Mouse (Mus musculus): ENCODE measurements at regions not wholly inside any gene's neighbourhood (a gene's known extent, or its start where the extent isn't known, plus 50 kb on each side); places are given as distances from the start of the nearest gene placed in this dataset.
A peak's percentile ranks its signal among the peaks of the same experiment; 100 is the strongest.

- Histone ChIP-seq H3K9me3 (ENCODE audit: control insufficient read depth) (no peaks in the 10 kb centered on the region), H3K9ac (ENCODE audit: low read depth, low read length) (no peak overlapping the region), H3K4me1 (replicated peaks; ENCODE audit: control insufficient read depth, insufficient read depth, low read length) (0 out of 2 replicates have a peak, but pooled peaks cover 6% of the 10 kb centered on the region), H3K4me3 (ENCODE audit: low read depth, low read length) (no peak overlapping the region), H3K4me2 (replicated peaks; ENCODE audit: low read depth) (no peak overlapping the region), H3K27ac (ENCODE audit: low read depth, low read length) (no peak overlapping the region), H3K36me3 (ENCODE audit: control insufficient read depth, insufficient read depth) (no peaks in the 10 kb centered on the region), H3K27me3 (replicated peaks; ENCODE audit: control insufficient read depth, insufficient read depth, low read length) (no peaks in the 10 kb centered on the region)
- TF ChIP-seq CTCF (IDR thresholded peaks at IDR 0.05; ENCODE audit: low read depth) = no peak
- no peak for ATAC-seq
- 65% methylated on average over 2 of the region's 2 CpGs for WGBS
Observed at GRCm38 (mm10) chr13:51964921-51965320, 118.4 kb downstream of the Gadd45g start.

- TF ChIP-seq CTCF (IDR thresholded peaks at IDR 0.05; ENCODE audit: low read depth) = no peak
- 67% methylated on average over 6 of the region's 6 CpGs for WGBS
- no peak overlapping the region for H3K27ac ChIP-seq (ENCODE audit: low read depth, low read length)
Observed at GRCm38 (mm10) chr13:51968103-51968502, 121.6 kb downstream of the Gadd45g start.

GRCm38 (mm10) chr13:51968796-51969195 lies 122.3 kb downstream of the Gadd45g start:
- no peak for ATAC-seq
- Histone ChIP-seq H3K36me3 (ENCODE audit: control insufficient read depth, insufficient read depth) (no peaks in the 10 kb centered on the region), H3K4me3 (ENCODE audit: low read depth, low read length) (no peak overlapping the region), H3K4me1 (replicated peaks; ENCODE audit: control insufficient read depth, insufficient read depth, low read length) (peaks cover 8% of the 10 kb centered on the region; the same call in 1 of the 2 replicates), H3K9me3 (ENCODE audit: control insufficient read depth) (no peaks in the 10 kb centered on the region), H3K27ac (ENCODE audit: low read depth, low read length) (no peak overlapping the region), H3K9ac (ENCODE audit: low read depth, low read length) (no peak overlapping the region), H3K4me2 (replicated peaks; ENCODE audit: low read depth) (no peak overlapping the region), H3K27me3 (replicated peaks; ENCODE audit: control insufficient read depth, insufficient read depth, low read length) (no peaks in the 10 kb centered on the region)
- 48% methylated on average over 9 of the region's 9 CpGs for WGBS
- TF ChIP-seq CTCF (IDR thresholded peaks at IDR 0.05; ENCODE audit: low read depth) = no peak

More at GRCm38 (mm10) chr13:51968103-51968502, 121.6 kb downstream of the Gadd45g start:
- Histone ChIP-seq H3K36me3 (ENCODE audit: control insufficient read depth, insufficient read depth) (no peaks in the 10 kb centered on the region), H3K4me3 (ENCODE audit: low read depth, low read length) (no peak overlapping the region), H3K4me1 (replicated peaks; ENCODE audit: control insufficient read depth, insufficient read depth, low read length) (peaks cover 10% of the 10 kb centered on the region; the same call in 1 of the 2 replicates), H3K27me3 (replicated peaks; ENCODE audit: control insufficient read depth, insufficient read depth, low read length) (no peaks in the 10 kb centered on the region), H3K9ac (ENCODE audit: low read depth, low read length) (no peak overlapping the region), H3K4me2 (replicated peaks; ENCODE audit: low read depth) (no peak overlapping the region), H3K9me3 (ENCODE audit: control insufficient read depth) (no peaks in the 10 kb centered on the region)
- no peak for ATAC-seq

- H3K4me2 ChIP-seq (replicated peaks; ENCODE audit: low read depth) = no peak overlapping the region
- no peaks in the 10 kb centered on the region for H3K9me3 ChIP-seq (ENCODE audit: control insufficient read depth)
- peaks cover 6% of the 10 kb centered on the region for H3K4me1 ChIP-seq (replicated peaks; ENCODE audit: control insufficient read depth, insufficient read depth, low read length)
- TF ChIP-seq CTCF (IDR thresholded peaks at IDR 0.05; ENCODE audit: low read depth) = 0 out of 2 replicates have a peak, but pooled peaks have one; percentile 23
- no peaks in the 10 kb centered on the region for H3K27me3 ChIP-seq (replicated peaks; ENCODE audit: control insufficient read depth, insufficient read depth, low read length)
- no peaks in the 10 kb centered on the region for H3K36me3 ChIP-seq (ENCODE audit: control insufficient read depth, insufficient read depth)
- H3K27ac ChIP-seq (ENCODE audit: low read depth, low read length) = no peak overlapping the region
- 63% methylated on average over 11 of the region's 11 CpGs for WGBS
- ATAC-seq = no peak
- H3K9ac ChIP-seq (ENCODE audit: low read depth, low read length) = no peak overlapping the region
- no peak overlapping the region for H3K4me3 ChIP-seq (ENCODE audit: low read depth, low read length)
Observed at GRCm38 (mm10) chr13:51970051-51970450, 123.6 kb downstream of the Gadd45g start.

GRCm38 (mm10) chr13:51972656-51973310 lies 126.3 kb downstream of the Gadd45g start:
- Histone ChIP-seq H3K27ac (ENCODE audit: low read depth, low read length) (no peak overlapping the region), H3K9ac (ENCODE audit: low read depth, low read length) (no peak overlapping the region), H3K27me3 (replicated peaks; ENCODE audit: control insufficient read depth, insufficient read depth, low read length) (no peaks in the 10 kb centered on the region), H3K4me1 (replicated peaks; ENCODE audit: control insufficient read depth, insufficient read depth, low read length) (peaks cover 23% of the 10 kb centered on the region), H3K9me3 (ENCODE audit: control insufficient read depth) (no peaks in the 10 kb centered on the region), H3K4me3 (ENCODE audit: low read depth, low read length) (no peak overlapping the region), H3K4me2 (replicated peaks; ENCODE audit: low read depth) (no peak overlapping the region), H3K36me3 (ENCODE audit: control insufficient read depth, insufficient read depth) (no peaks in the 10 kb centered on the region)
- WGBS = 53% methylated on average over 11 of the region's 12 CpGs
- no peak for ATAC-seq
- TF ChIP-seq CTCF (IDR thresholded peaks at IDR 0.05; ENCODE audit: low read depth) = no peak

- ATAC-seq = no peak
- Histone ChIP-seq H3K4me2 (replicated peaks; ENCODE audit: low read depth) (no peak overlapping the region), H3K27me3 (replicated peaks; ENCODE audit: control insufficient read depth, insufficient read depth, low read length) (no peaks in the 10 kb centered on the region), H3K36me3 (ENCODE audit: control insufficient read depth, insufficient read depth) (no peaks in the 10 kb centered on the region), H3K4me1 (replicated peaks; ENCODE audit: control insufficient read depth, insufficient read depth, low read length) (peaks cover 23% of the 10 kb centered on the region), H3K9me3 (ENCODE audit: control insufficient read depth) (no peaks in the 10 kb centered on the region), H3K9ac (ENCODE audit: low read depth, low read length) (no peak overlapping the region), H3K27ac (ENCODE audit: low read depth, low read length) (no peak overlapping the region), H3K4me3 (ENCODE audit: low read depth, low read length) (no peak overlapping the region)
- 70% methylated on average over 10 of the region's 10 CpGs for WGBS
- TF ChIP-seq CTCF (IDR thresholded peaks at IDR 0.05; ENCODE audit: low read depth) = no peak
Observed at GRCm38 (mm10) chr13:51973461-51973860, 127.0 kb downstream of the Gadd45g start.
